Mouse (Mus musculus) CH12F3 (cell line): ENCODE data around the gene Ltv1.

Source experiments
- in situ Hi-C: fragments of 300-500 bp; cut with MboI; formaldehyde crosslinking; loops from 2 replicates; pipeline ENCODE4 v1.14.3; 2020; ENCODE audit warnings: low sequenced_read_pairs

Gene Ltv1

GRCm38 (mm10) chr10:13192731-13193351 lies at the start of gene Ltv1:
TSS of gene Ltv1 (minus strand) at chr10:13193168.
- in situ Hi-C loops: no loop called here

- in situ Hi-C loops: no loop called here
Observed at GRCm38 (mm10) chr10:13240431-13240830, 47.5 kb upstream of the Ltv1 start.

GRCm38 (mm10) chr10:13238188-13238587 lies 45.2 kb upstream of the Ltv1 start:
- in situ Hi-C loops: no loop called here

GRCm38 (mm10) chr10:13236866-13237265 lies 43.9 kb upstream of the Ltv1 start:
- in situ Hi-C loops: no loop called here

- in situ Hi-C loops: no loop called here
Observed at GRCm38 (mm10) chr10:13234503-13234902, 41.5 kb upstream of the Ltv1 start.

GRCm38 (mm10) chr10:13233941-13234340 lies 41.0 kb upstream of the Ltv1 start:
- in situ Hi-C loops: no loop called here

- in situ Hi-C loops: no loop called here
Observed at GRCm38 (mm10) chr10:13233143-13233622, 40.2 kb upstream of the Ltv1 start.

GRCm38 (mm10) chr10:13232443-13233142 lies 39.6 kb upstream of the Ltv1 start:
- in situ Hi-C loops: no loop called here

GRCm38 (mm10) chr10:13230716-13231115 lies 37.7 kb upstream of the Ltv1 start:
- in situ Hi-C loops: no loop called here

GRCm38 (mm10) chr10:13225377-13226063 lies 32.6 kb upstream of the Ltv1 start:
- in situ Hi-C loops: no loop called here

GRCm38 (mm10) chr10:13222135-13222534 lies 29.2 kb upstream of the Ltv1 start:
- in situ Hi-C loops: no loop called here

GRCm38 (mm10) chr10:13220061-13220460 lies 27.1 kb upstream of the Ltv1 start:
- in situ Hi-C loops: no loop called here

GRCm38 (mm10) chr10:13213956-13214355 lies 21.0 kb upstream of the Ltv1 start:
- in situ Hi-C loops: no loop called here

GRCm38 (mm10) chr10:13212829-13213228 lies 19.9 kb upstream of the Ltv1 start:
- in situ Hi-C loops: no loop called here

GRCm38 (mm10) chr10:13212326-13212725 lies 19.4 kb upstream of the Ltv1 start:
- in situ Hi-C loops: no loop called here

- in situ Hi-C loops: no loop called here
Observed at GRCm38 (mm10) chr10:13209930-13210637, 17.1 kb upstream of the Ltv1 start.

GRCm38 (mm10) chr10:13209506-13209905 lies 16.5 kb upstream of the Ltv1 start:
- in situ Hi-C loops: no loop called here

- in situ Hi-C loops: no loop called here
Observed at GRCm38 (mm10) chr10:13209061-13209460, 16.1 kb upstream of the Ltv1 start.

- in situ Hi-C loops: no loop called here
Observed at GRCm38 (mm10) chr10:13201741-13202293, 8.8 kb upstream of the Ltv1 start.

- in situ Hi-C loops: no loop called here
Observed at GRCm38 (mm10) chr10:13200862-13201261, 7.9 kb upstream of the Ltv1 start.

- in situ Hi-C loops: no loop called here
Observed at GRCm38 (mm10) chr10:13199234-13199633, 6.3 kb upstream of the Ltv1 start.
